Mouse (Mus musculus) testis, adult 2 months (tissue): Measurements from ENCODE around the gene Gpr15.

Source experiments
- CTCF ChIP-seq: fragments of 200-500 bp; IDR thresholded peaks from 2 replicates; pipeline ENCODE4 v1.5.1; 2012; ENCODE audit warnings: low read depth, mild to moderate bottlenecking, inconsistent platforms, low read length, moderate library complexity; ENCODE audit not compliant: control insufficient read depth, insufficient read depth, insufficient replicate concordance
- POLR2A ChIP-seq: fragments of 200-500 bp; IDR thresholded peaks from 2 replicates; pipeline ENCODE4 v1.6.1; 2012; ENCODE audit warnings: low read depth, mild to moderate bottlenecking, inconsistent platforms, low read length, moderate library complexity; ENCODE audit not compliant: control insufficient read depth

GRCm38 (mm10) chr16:58708601-58709475 lies 10.0 kb downstream of the Gpr15 start:
- TF ChIP-seq CTCF (no peak), POLR2A (no peak)
